Mouse (Mus musculus): ENCODE results near the gene Scgb2b21. TPM values are rescaled to one million over a fixed set of nuclear protein-coding genes. Genes with fewer than 3 reads are reported as not detected.

Gene Scgb2b21
- not detected in 2 replicates for polyA plus RNA-seq (2012; rRNA removed)

DNA sequence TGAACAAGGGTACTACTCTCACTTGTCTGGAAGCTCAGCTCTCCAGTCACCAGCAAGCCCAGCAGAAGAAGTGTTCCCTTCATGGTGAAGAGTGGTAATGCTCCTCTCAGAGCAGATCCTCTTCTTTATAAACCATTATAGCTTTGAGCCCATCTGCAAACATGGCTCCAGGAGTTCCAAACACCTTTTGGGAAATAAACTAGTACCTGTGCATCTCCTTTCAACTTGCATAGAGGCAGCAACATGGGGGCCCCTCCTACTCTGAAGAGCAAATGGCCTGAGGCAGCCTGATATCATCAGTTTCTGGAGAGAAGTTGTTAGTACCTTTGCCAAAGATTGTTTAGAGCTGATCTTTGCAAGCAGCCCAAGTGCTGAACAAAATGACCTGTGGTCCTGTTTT is at the start of gene Scgb2b21:
Scgb2b21 (minus strand) TSS at position 101 of the 400 bp plus-strand sequence.

Other genes starting within 250 kb of the Scgb2b21 start
- gene Scgb2b19, start 240.1 kb downstream of the Scgb2b21 start, polyA plus RNA-seq (2012; rRNA removed): not detected in 2 replicates
- gene Scgb1b19, start 233.2 kb downstream of the Scgb2b21 start, polyA plus RNA-seq (2012; rRNA removed): not detected in 2 replicates
- gene Scgb2b20, start 154.1 kb downstream of the Scgb2b21 start, polyA plus RNA-seq (2012; rRNA removed): not detected in 2 replicates
- gene Scgb1b20, start 147.2 kb downstream of the Scgb2b21 start, polyA plus RNA-seq (2012; rRNA removed): not detected in 2 replicates
- gene Scgb2b24, start 218.9 kb upstream of the Scgb2b21 start, polyA plus RNA-seq (2012; rRNA removed): not detected in 2 replicates
- gene Scgb1b24, start 223.3 kb upstream of the Scgb2b21 start, polyA plus RNA-seq (2012; rRNA removed): not detected in 2 replicates

All from central nervous system, embryonic 14 days (tissue).